Comparison of ENCODE assay signal across 9 mouse cellular contexts in genomic region chr14:102980481-102980880, GRCm38 (mm10). TPM values are rescaled to one million over a fixed set of nuclear protein-coding genes. Genes with fewer than 3 reads are reported as not detected.
DNase-seq lines count a peak whose midpoint lies in the region; ATAC-seq and TF ChIP-seq lines count a peak whose summit lies in the region.
"Had no signal": no experiment of that assay in that cellular context is flagged by ENCODE, and none has a peak within 500 bp of the region (broad histone marks: within the 10 kb centered on the region; RNA-seq: fewer than 3 reads in every experiment).

No protein-coding gene starts in this region.

- WGBS in heart, embryonic 15.5 days = 15% methylated on average over 7 of the region's 7 CpGs
- WGBS in kidney, postnatal 0 days = 21% methylated on average over 7 of the region's 7 CpGs
- WGBS in neural tube, embryonic 14.5 days = 14% methylated on average over 7 of the region's 7 CpGs

- peak; percentile 51 for TF ChIP-seq CTCF in kidney, postnatal 0 days (IDR thresholded peaks at IDR 0.05; ENCODE audit: low read depth)

- peaks cover 13% of the 10 kb centered on the region for H3K4me1 ChIP-seq in heart, embryonic 15.5 days (replicated peaks)
- no peaks in the 10 kb centered on the region for H3K4me1 ChIP-seq in kidney, postnatal 0 days (replicated peaks; ENCODE audit: insufficient read depth, low read length)
- peaks cover 4% of the 10 kb centered on the region; the same call in 1 of the 2 replicates for H3K4me1 ChIP-seq in neural tube, embryonic 14.5 days (ENCODE audit: control insufficient read depth, insufficient read depth, low read length)

- H3K4me2 ChIP-seq in heart, embryonic 15.5 days = peak overlapping the region; percentile 93
- peak overlapping the region; percentile 89 for H3K4me2 ChIP-seq in kidney, postnatal 0 days (ENCODE audit: low read length)
- H3K4me2 ChIP-seq in neural tube, embryonic 14.5 days (ENCODE audit: low read depth, low read length) = peak overlapping the region; percentile 89

- H3K27me3 ChIP-seq in heart, embryonic 15.5 days = no peaks in the 10 kb centered on the region
- no peaks in the 10 kb centered on the region for H3K27me3 ChIP-seq in kidney, postnatal 0 days (ENCODE audit: insufficient read depth, low read length)
- H3K27me3 ChIP-seq in neural tube, embryonic 14.5 days (ENCODE audit: control insufficient read depth, insufficient read depth, low read length) = no peaks in the 10 kb centered on the region

- no peak for ATAC-seq in heart, embryonic 15.5 days (replicated peaks; ENCODE audit: insufficient number of reproducible peaks, insufficient read depth, low FRiP score, low read depth)
- ATAC-seq in kidney, postnatal 0 days (replicated peaks; ENCODE audit: low FRiP score, low read depth) = no peak
- no peak for ATAC-seq in neural tube, embryonic 14.5 days (ENCODE audit: low read depth)
- ATAC-seq: Patski had no signal

- no peak overlapping the region for H3K27ac ChIP-seq in heart, embryonic 15.5 days
- H3K27ac ChIP-seq in kidney, postnatal 0 days = no peak overlapping the region
- no peak overlapping the region for H3K27ac ChIP-seq in neural tube, embryonic 14.5 days (ENCODE audit: low read depth, low read length)

- no peaks in the 10 kb centered on the region for H3K9me3 ChIP-seq in heart, embryonic 15.5 days (replicated peaks)
- no peaks in the 10 kb centered on the region for H3K9me3 ChIP-seq in kidney, postnatal 0 days (replicated peaks; ENCODE audit: low read length)
- no peaks in the 10 kb centered on the region for H3K9me3 ChIP-seq in neural tube, embryonic 14.5 days (ENCODE audit: control insufficient read depth, low read length)

- peak overlapping the region; percentile 78 for H3K4me3 ChIP-seq in heart, embryonic 15.5 days
- peak overlapping the region; percentile 64 for H3K4me3 ChIP-seq in kidney, postnatal 0 days (replicated peaks; ENCODE audit: low read depth, low read length)
- H3K4me3 ChIP-seq in neural tube, embryonic 14.5 days (ENCODE audit: low read depth, low read length) = peak overlapping the region; percentile 77

- no peaks in the 10 kb centered on the region for H3K36me3 ChIP-seq in heart, embryonic 15.5 days
- H3K36me3 ChIP-seq in kidney, postnatal 0 days (ENCODE audit: insufficient read depth, low read length) = no peaks in the 10 kb centered on the region
- no peaks in the 10 kb centered on the region for H3K36me3 ChIP-seq in neural tube, embryonic 14.5 days (ENCODE audit: control insufficient read depth, insufficient read depth, low read length)

- 0 out of 2 replicates have a peak overlapping the region, but pooled peaks have one; percentile 73 for H3K9ac ChIP-seq in heart, embryonic 15.5 days
- H3K9ac ChIP-seq in kidney, postnatal 0 days (ENCODE audit: low read depth, low read length) = no peak overlapping the region; the same call in 1 of the 2 replicates
- peak overlapping the region; percentile 76 for H3K9ac ChIP-seq in neural tube, embryonic 14.5 days (replicated peaks; ENCODE audit: low read depth, low read length)

- DNase-seq in ovary, postnatal 36 days (ENCODE audit: low spot score) = peak; percentile 13
- DNase-seq in ovary, adult 18-20 months (ENCODE audit: low spot score) = no peak
- DNase-seq in embryo, embryonic 9.5 days (ENCODE audit: extremely low spot score) = peak; percentile 30
- peak; percentile 69 for DNase-seq in kidney, postnatal 0 days (ENCODE audit: low spot score)
- DNase-seq in lung, adult 18-20 months = peak; percentile 29 to 30
- DNase-seq in yolk sac, embryonic 10.5 days (ENCODE audit: low spot score) = no peak

RNA-seq across cellular contexts. Expression of gene Kctd12, which starts 2.0 kb away (rescaled TPM):
- 6.5 and 6.7 TPM in 2 replicates for polyA plus RNA-seq in heart, embryonic 15.5 days (2015; fragmentation: Nextera tagmentation; extraction: Ambion mirVana)
- polyA plus RNA-seq in kidney, postnatal 0 days (2015; fragmentation: Nextera tagmentation; extraction: Ambion mirVana) = 8.6 and 8.7 TPM in 2 replicates
- polyA plus RNA-seq in neural tube, embryonic 14.5 days (2014; fragmentation: Nextera tagmentation; extraction: Ambion mirVana) = 21.2 and 24.5 TPM in 2 replicates

Comparison
In these comparisons a context has a peak if more than half of its experiments do, and no peak if none do; other contexts are left out.
1. DNase-seq: peak in ovary, postnatal 36 days (single experiment), embryo, embryonic 9.5 days (single experiment), kidney, postnatal 0 days (single experiment) and lung, adult 18-20 months (2 of 2); none in ovary, adult 18-20 months (single experiment) and yolk sac, embryonic 10.5 days (single experiment).
2. Peak in every context shown above with its lines, with median percentiles within 50 percentile points of each other: H3K4me2 ChIP-seq and H3K4me3 ChIP-seq.